Mouse (Mus musculus): ENCODE data around the gene Lats1. TPM values are rescaled to one million over a fixed set of nuclear protein-coding genes. Genes with fewer than 3 reads are reported as not detected.
"Not testable (repeated sequence)": the region's sequence is repeated elsewhere in the genome, so short reads cannot be mapped to it uniquely, and the experiment has no call there.

Lats1 gene
- polyA plus RNA-seq, 1 experiment from 2014 or later, result 5.5 TPM

DNA sequence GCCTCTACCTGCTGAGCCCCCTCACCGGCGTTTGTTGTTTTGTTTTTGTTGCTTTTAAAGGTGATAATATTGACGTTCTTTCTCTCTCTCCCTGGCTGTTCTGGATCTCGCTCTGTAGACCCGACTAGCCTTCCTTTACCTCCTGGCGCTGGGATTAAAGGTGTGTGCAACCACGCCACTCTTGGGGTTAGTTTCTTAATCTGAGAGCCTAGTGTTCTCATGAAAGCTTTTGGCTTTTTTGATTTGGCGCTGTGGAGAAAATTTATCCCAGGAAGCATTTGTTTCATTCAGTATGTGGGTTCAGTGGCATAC lies 45.4 kb downstream of the Lats1 start:
- H3K4me2 ChIP-seq, result peak overlapping the region; percentile 95
- H3K4me3 ChIP-seq, result peak overlapping the region; percentile 71

DNA sequence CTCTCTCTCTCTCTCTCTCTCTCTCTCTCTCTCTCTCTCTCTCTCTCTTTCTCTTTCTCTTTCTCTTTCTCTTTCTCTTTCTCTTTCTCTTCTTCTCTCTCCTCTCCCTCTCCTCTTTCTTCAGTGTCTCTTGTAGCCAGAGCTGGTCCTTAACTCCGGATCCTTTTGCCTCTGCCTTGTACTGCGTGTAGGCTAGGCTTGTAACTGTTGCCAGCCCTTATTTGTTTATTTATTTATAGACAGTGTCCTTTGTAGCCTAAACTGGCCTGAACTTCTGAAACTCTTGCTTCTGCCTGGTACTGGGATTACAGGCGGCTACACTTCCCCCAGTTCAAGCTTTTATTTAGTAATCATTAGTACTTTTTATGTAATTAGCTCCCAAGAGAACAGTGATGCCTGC lies 46.0 kb downstream of the Lats1 start:
- Histone ChIP-seq H3K27ac (ENCODE audit: poor library complexity, severe bottlenecking) (no peak overlapping the region), H3K4me1 (replicated peaks) (peaks cover 12% of the 10 kb centered on the region), H3K4me3 (peak overlapping the region; percentile 71), H3K4me2 (peak overlapping the region; percentile 95), H3K9ac (peak overlapping the region; percentile 87; the same call in 1 of the 2 replicates), H3K9me3 (replicated peaks) (no peaks in the 10 kb centered on the region), H3K27me3 (replicated peaks) (no peaks in the 10 kb centered on the region), H3K36me3 (no peaks in the 10 kb centered on the region)
- no peak for ATAC-seq (ENCODE audit: insufficient number of reproducible peaks, low FRiP score)
- WGBS, result 23% methylated on average over 3 of the region's 3 CpGs

More for the DNA sequence above, 45.4 kb downstream of the Lats1 start:
- Histone ChIP-seq H3K9me3 (replicated peaks) (no peaks in the 10 kb centered on the region), H3K36me3 (no peaks in the 10 kb centered on the region), H3K27me3 (replicated peaks) (no peaks in the 10 kb centered on the region), H3K9ac (peak overlapping the region; percentile 87), H3K4me1 (replicated peaks) (peaks cover 9% of the 10 kb centered on the region), H3K27ac (ENCODE audit: poor library complexity, severe bottlenecking) (no peak overlapping the region)
- ATAC-seq (ENCODE audit: insufficient number of reproducible peaks, low FRiP score), result no peak
- WGBS, result 0% methylated on average over 8 of the region's 8 CpGs

DNA sequence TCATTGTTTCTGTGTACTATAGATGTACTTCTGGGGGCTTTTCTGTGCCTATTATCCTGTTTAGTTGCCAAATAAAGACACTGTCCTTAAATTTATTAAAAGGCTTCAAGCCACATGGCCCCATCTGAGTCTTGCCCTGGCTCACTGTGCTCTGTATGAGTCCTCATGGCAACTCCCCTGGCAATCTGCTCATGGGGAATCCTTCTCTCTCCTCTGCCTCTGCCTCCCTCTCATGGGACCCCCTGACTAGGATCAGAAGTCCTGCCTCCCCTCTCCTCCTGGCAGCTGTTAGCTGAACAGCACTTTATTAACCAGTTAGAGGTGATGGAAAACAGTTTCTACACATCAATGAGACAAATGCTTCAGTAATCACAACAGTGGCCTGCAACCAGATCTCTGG lies 50.6 kb downstream of the Lats1 start:
- no peak for ATAC-seq (ENCODE audit: insufficient number of reproducible peaks, low FRiP score)
- H3K4me1 ChIP-seq (replicated peaks), result peaks cover 15% of the 10 kb centered on the region
- no peaks in the 10 kb centered on the region for H3K9me3 ChIP-seq (replicated peaks)
- no peak overlapping the region for H3K4me2 ChIP-seq
- H3K36me3 ChIP-seq, result no peaks in the 10 kb centered on the region
- H3K4me3 ChIP-seq, result no peak overlapping the region
- H3K27ac ChIP-seq (ENCODE audit: poor library complexity, severe bottlenecking), result no peak overlapping the region
- no peak overlapping the region for H3K9ac ChIP-seq
- H3K27me3 ChIP-seq (replicated peaks), result no peaks in the 10 kb centered on the region

DNA sequence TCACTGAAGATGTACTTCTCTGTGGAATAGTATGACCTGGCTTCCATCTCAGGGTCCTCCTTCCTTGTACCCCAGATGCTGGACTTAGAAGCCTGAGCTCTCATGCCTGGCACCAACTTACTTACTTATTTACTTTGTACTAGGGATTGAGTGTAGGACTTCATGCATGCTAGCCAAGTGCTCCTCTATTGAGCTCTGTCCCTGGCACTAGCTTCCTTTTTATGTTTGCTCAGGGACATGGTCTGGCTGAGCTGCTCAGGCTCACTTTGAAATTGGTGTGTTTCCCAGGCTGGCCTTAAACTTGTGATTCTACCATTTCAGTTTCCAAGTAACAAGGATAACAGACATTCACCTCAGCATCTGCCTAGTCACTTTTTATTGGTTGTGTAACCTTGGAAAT lies 56.1 kb downstream of the Lats1 start:
- ATAC-seq (ENCODE audit: insufficient number of reproducible peaks, low FRiP score), result no peak
- H3K27me3 ChIP-seq (replicated peaks), result no peaks in the 10 kb centered on the region
- H3K4me3 ChIP-seq, result no peak overlapping the region
- H3K4me2 ChIP-seq, result no peak overlapping the region
- H3K9ac ChIP-seq, result no peak overlapping the region
- H3K27ac ChIP-seq (ENCODE audit: poor library complexity, severe bottlenecking), result no peak overlapping the region
- H3K9me3 ChIP-seq (replicated peaks), result no peaks in the 10 kb centered on the region
- H3K36me3 ChIP-seq, result peaks cover 7% of the 10 kb centered on the region
- H3K4me1 ChIP-seq (replicated peaks), result peaks cover 9% of the 10 kb centered on the region

DNA sequence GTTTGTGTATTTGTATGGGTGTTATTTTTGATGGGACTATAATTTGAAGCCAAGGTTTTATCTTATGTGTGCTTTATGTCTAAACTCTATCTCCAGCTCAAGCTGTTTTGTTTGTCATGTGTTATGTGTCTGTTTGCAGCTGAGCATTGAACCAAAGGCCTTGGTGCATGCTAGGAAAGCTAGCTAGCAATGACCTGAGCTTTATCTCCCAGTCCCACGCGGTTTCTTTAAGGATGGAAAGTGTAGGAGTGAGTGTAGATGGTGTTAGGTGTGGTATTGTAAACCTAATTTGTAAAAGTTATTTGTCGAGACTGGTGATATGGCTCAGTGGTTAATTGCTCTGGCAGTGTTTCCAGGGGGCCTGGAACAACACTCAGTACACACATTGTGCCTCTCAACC lies 56.9 kb downstream of the Lats1 start:
- H3K4me3 ChIP-seq, result no peak overlapping the region
- WGBS, result 78% methylated on average over 3 of the region's 3 CpGs
- H3K27me3 ChIP-seq (replicated peaks), result no peaks in the 10 kb centered on the region
- H3K36me3 ChIP-seq, result peaks cover 12% of the 10 kb centered on the region
- H3K4me2 ChIP-seq, result no peak overlapping the region
- no peak for ATAC-seq (ENCODE audit: insufficient number of reproducible peaks, low FRiP score)
- H3K9ac ChIP-seq, result no peak overlapping the region
- peaks cover 9% of the 10 kb centered on the region for H3K4me1 ChIP-seq (replicated peaks)
- H3K9me3 ChIP-seq (replicated peaks), result no peaks in the 10 kb centered on the region
- no peak overlapping the region for H3K27ac ChIP-seq (ENCODE audit: poor library complexity, severe bottlenecking)

DNA sequence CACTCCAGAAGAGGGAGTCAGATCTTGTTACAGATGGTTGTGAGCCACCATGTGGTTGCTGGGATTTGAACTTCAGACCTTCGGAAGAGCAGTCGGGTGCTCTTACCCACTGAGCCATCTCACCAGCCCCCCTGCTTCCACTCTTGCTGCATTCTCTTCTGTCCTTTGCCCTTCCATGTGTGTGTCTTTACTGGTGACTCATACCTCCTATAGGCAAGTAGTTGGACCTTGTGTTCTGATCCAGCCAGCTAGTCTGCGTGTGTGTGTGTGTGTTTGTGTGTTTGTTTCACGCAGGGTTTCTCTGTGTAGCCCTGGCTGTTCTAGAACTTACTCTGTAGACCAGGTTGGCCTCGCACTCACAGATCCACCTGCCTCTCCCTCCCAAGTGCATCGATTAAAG lies 64.5 kb downstream of the Lats1 start:
- H3K27me3 ChIP-seq (replicated peaks); ATAC-seq (ENCODE audit: insufficient number of reproducible peaks, low FRiP score); H3K4me1 ChIP-seq (replicated peaks); H3K9ac ChIP-seq; H3K4me2 ChIP-seq; H3K9me3 ChIP-seq (replicated peaks); H3K4me3 ChIP-seq; H3K27ac ChIP-seq (ENCODE audit: poor library complexity, severe bottlenecking): not testable (repeated sequence)
- peaks cover 60% of the 10 kb centered on the region for H3K36me3 ChIP-seq
- WGBS, result 93% methylated on average over 6 of the region's 6 CpGs

DNA sequence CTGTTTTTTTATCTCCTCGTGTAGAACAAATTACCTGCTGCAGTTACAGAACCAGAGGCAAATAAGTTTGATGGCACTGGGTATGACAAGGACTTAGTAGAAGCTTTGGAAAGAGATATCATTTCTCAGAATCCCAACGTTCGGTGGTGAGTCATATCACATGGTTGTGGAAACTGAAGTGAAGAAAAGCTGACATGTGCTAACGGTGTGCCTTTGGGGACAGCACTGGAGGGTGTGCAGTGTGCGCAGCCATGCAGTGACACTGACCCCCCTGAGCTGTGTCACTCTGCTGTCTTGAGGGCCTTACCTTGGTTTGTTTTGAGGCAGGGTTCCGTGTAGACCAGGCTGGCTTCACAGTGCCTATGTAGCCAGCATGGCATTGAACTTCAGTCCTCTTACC lies 67.7 kb downstream of the Lats1 start:
- H3K9me3 ChIP-seq (replicated peaks), result no peaks in the 10 kb centered on the region

DNA sequence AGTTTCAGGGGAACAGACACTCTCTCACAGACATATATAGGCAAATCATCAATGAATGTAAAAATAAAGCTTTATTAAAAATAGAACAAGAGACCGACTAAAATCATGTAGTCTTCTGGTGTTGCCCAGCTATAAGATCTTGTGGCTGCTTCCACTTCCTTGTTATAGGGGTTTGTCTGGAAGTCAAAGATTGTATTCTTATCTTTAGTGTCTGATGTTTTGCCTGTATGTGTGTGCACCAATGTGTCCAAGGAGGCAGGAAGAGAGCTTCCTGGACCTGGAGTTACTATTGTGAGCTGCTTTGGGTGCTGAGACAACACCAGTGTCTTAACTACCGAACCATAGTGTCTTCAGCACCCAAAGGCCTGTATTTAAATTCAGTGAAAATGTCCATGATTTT lies 76.5 kb downstream of the Lats1 start:
- Histone ChIP-seq H3K36me3 (peaks cover 70% of the 10 kb centered on the region), H3K4me3 (no peak overlapping the region), H3K9ac (no peak overlapping the region), H3K4me1 (replicated peaks) (no peaks in the 10 kb centered on the region), H3K27me3 (replicated peaks) (no peaks in the 10 kb centered on the region), H3K9me3 (replicated peaks) (no peaks in the 10 kb centered on the region), H3K27ac (ENCODE audit: poor library complexity, severe bottlenecking) (no peak overlapping the region), H3K4me2 (no peak overlapping the region)
- 82% methylated on average over 2 of the region's 2 CpGs for WGBS
- ATAC-seq (ENCODE audit: insufficient number of reproducible peaks, low FRiP score), result no peak

More for the DNA sequence above, 67.7 kb downstream of the Lats1 start:
- no peak overlapping the region for H3K9ac ChIP-seq
- no peak overlapping the region for H3K4me3 ChIP-seq
- 84% methylated on average over 6 of the region's 6 CpGs for WGBS
- H3K4me2 ChIP-seq, result no peak overlapping the region
- H3K27me3 ChIP-seq (replicated peaks), result no peaks in the 10 kb centered on the region
- peaks cover 61% of the 10 kb centered on the region for H3K36me3 ChIP-seq
- no peaks in the 10 kb centered on the region for H3K4me1 ChIP-seq (replicated peaks)
- ATAC-seq (ENCODE audit: insufficient number of reproducible peaks, low FRiP score), result no peak
- no peak overlapping the region for H3K27ac ChIP-seq (ENCODE audit: poor library complexity, severe bottlenecking)

Other genes starting within 250 kb of the Lats1 start
- 9.7 and 11.5 TPM in 2 replicates for gene Ulbp1, start 207.6 kb upstream of the Lats1 start, polyA plus RNA-seq (2016; fragmentation: Nextera tagmentation; extraction: Ambion mirVana)
- 3.2 and 3.9 TPM in 2 replicates for gene Lrp11, start 91.4 kb upstream of the Lats1 start, polyA plus RNA-seq (2016; fragmentation: Nextera tagmentation; extraction: Ambion mirVana)
- gene Nup43, start 13.7 kb upstream of the Lats1 start, polyA plus RNA-seq (2016; fragmentation: Nextera tagmentation; extraction: Ambion mirVana), result 34.5 and 39.7 TPM in 2 replicates
- gene Pcmt1, start 78 bp upstream of the Lats1 start, polyA plus RNA-seq (2016; fragmentation: Nextera tagmentation; extraction: Ambion mirVana), result 131 and 134 TPM in 2 replicates
- gene Katna1, start 44.8 kb downstream of the Lats1 start, polyA plus RNA-seq (2016; fragmentation: Nextera tagmentation; extraction: Ambion mirVana), result 33.4 and 37.0 TPM in 2 replicates
- gene Ginm1, start 111.6 kb downstream of the Lats1 start, polyA plus RNA-seq (2016; fragmentation: Nextera tagmentation; extraction: Ambion mirVana), result 78.5 and 80.5 TPM in 2 replicates
- 31.3 and 33.0 TPM in 2 replicates for gene Ppil4, start 111.7 kb downstream of the Lats1 start, polyA plus RNA-seq (2016; fragmentation: Nextera tagmentation; extraction: Ambion mirVana)
- 0.15 and 0.22 TPM in 2 replicates for gene Zc3h12d, start 151.3 kb downstream of the Lats1 start, polyA plus RNA-seq (2016; fragmentation: Nextera tagmentation; extraction: Ambion mirVana)